ENCODE assay signal across 10 mouse cellular contexts in the genomic region with DNA sequence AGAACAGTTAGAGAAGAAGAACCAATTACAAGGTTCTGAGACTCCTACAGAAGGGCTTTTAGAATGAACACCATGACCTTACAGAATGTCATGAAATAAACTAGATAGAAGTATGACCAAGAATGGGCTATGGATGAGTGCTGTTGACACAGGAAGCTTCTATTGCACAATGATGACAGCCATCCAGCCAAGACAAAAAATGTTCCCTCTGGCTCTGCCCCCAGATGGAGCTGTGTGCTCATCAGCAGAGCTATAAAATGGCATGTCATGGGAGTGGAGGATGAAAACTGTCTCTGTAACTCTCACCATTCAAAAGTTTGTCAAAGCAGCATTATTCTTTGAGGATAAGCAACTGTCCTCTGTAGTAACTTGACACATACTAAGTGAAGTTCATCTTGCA.
A peak's percentile ranks its signal among the peaks of the same experiment; 100 is the strongest.
DNase-seq lines count a peak whose midpoint lies in the region; ATAC-seq and TF ChIP-seq lines count a peak whose summit lies in the region.
"Had no signal": no experiment of that assay in that cellular context is flagged by ENCODE, and none has a peak within 500 bp of the region (broad histone marks: within the 10 kb centered on the region; RNA-seq: fewer than 3 reads in every experiment).

No protein-coding gene starts in this region.

- H3K27ac ChIP-seq in embryonic facial prominence, embryonic 11.5 days (replicated peaks; ENCODE audit: low read depth, low read length), result no peak overlapping the region
- no peak overlapping the region for H3K27ac ChIP-seq in embryonic facial prominence, embryonic 10.5 days (replicated peaks)
- H3K27ac ChIP-seq in midbrain, embryonic 14.5 days (replicated peaks; ENCODE audit: low read depth, low read length), result no peak overlapping the region
- H3K27ac ChIP-seq in midbrain, embryonic 10.5 days (replicated peaks), result no peak overlapping the region
- H3K27ac ChIP-seq in lung, embryonic 14.5 days (ENCODE audit: low read depth), result no peak overlapping the region
- no peak overlapping the region for H3K27ac ChIP-seq in hindbrain, embryonic 12.5 days

- no peak overlapping the region for H3K9ac ChIP-seq in embryonic facial prominence, embryonic 11.5 days (replicated peaks; ENCODE audit: low read length)
- no peak overlapping the region for H3K9ac ChIP-seq in midbrain, embryonic 14.5 days (replicated peaks; ENCODE audit: low read length)
- no peak overlapping the region for H3K9ac ChIP-seq in lung, embryonic 14.5 days
- H3K9ac ChIP-seq in hindbrain, embryonic 12.5 days, result no peak overlapping the region

- no peak overlapping the region for H3K4me2 ChIP-seq in embryonic facial prominence, embryonic 11.5 days (ENCODE audit: low read depth, low read length)
- no peak overlapping the region for H3K4me2 ChIP-seq in midbrain, embryonic 14.5 days (ENCODE audit: low read length)
- no peak overlapping the region for H3K4me2 ChIP-seq in lung, embryonic 14.5 days
- H3K4me2 ChIP-seq in hindbrain, embryonic 12.5 days (replicated peaks), result no peak overlapping the region

- H3K4me3 ChIP-seq in embryonic facial prominence, embryonic 11.5 days (ENCODE audit: low read depth, low read length), result no peak overlapping the region
- no peak overlapping the region for H3K4me3 ChIP-seq in embryonic facial prominence, embryonic 10.5 days
- no peak overlapping the region for H3K4me3 ChIP-seq in midbrain, embryonic 14.5 days (replicated peaks; ENCODE audit: low read depth, low read length)
- no peak overlapping the region for H3K4me3 ChIP-seq in midbrain, embryonic 10.5 days
- no peak overlapping the region for H3K4me3 ChIP-seq in lung, embryonic 14.5 days (ENCODE audit: low read depth, low read length)
- H3K4me3 ChIP-seq in hindbrain, embryonic 12.5 days, result no peak overlapping the region
- H3K4me3 ChIP-seq: megakaryocyte, embryonic 14.5 days had no signal

- peak; percentile 50 for TF ChIP-seq CTCF in lung, embryonic 14.5 days (IDR thresholded peaks at IDR 0.05; ENCODE audit: low read depth)

- H3K4me1 ChIP-seq in embryonic facial prominence, embryonic 11.5 days (ENCODE audit: control insufficient read depth, insufficient read depth, low read length), result no peaks in the 10 kb centered on the region
- H3K4me1 ChIP-seq in embryonic facial prominence, embryonic 10.5 days, result peaks cover 19% of the 10 kb centered on the region
- no peaks in the 10 kb centered on the region for H3K4me1 ChIP-seq in midbrain, embryonic 14.5 days (ENCODE audit: control insufficient read depth, insufficient read depth, low read length)
- peaks cover 17% of the 10 kb centered on the region for H3K4me1 ChIP-seq in midbrain, embryonic 10.5 days
- no peaks in the 10 kb centered on the region for H3K4me1 ChIP-seq in lung, embryonic 14.5 days (ENCODE audit: insufficient read depth)
- no peaks in the 10 kb centered on the region for H3K4me1 ChIP-seq in hindbrain, embryonic 12.5 days

- H3K36me3 ChIP-seq in embryonic facial prominence, embryonic 11.5 days (replicated peaks; ENCODE audit: control insufficient read depth, insufficient read depth, low read depth, low read length), result no peaks in the 10 kb centered on the region
- H3K36me3 ChIP-seq in embryonic facial prominence, embryonic 10.5 days (replicated peaks), result no peaks in the 10 kb centered on the region
- no peaks in the 10 kb centered on the region for H3K36me3 ChIP-seq in midbrain, embryonic 14.5 days (ENCODE audit: control insufficient read depth, insufficient read depth, low read length)
- no peaks in the 10 kb centered on the region for H3K36me3 ChIP-seq in midbrain, embryonic 10.5 days
- no peaks in the 10 kb centered on the region for H3K36me3 ChIP-seq in lung, embryonic 14.5 days (ENCODE audit: insufficient read depth)
- no peaks in the 10 kb centered on the region for H3K36me3 ChIP-seq in hindbrain, embryonic 12.5 days
- H3K36me3 ChIP-seq: G1E had no signal

- DNase-seq in embryonic facial prominence, embryonic 11.5 days (ENCODE audit: low spot score), result peak; percentile 36
- no peak for DNase-seq in embryonic facial prominence, embryonic 10.5 days (ENCODE audit: low spot score)
- DNase-seq in midbrain, embryonic 14.5 days, result peak; percentile 31
- DNase-seq in midbrain, embryonic 10.5 days (ENCODE audit: low spot score), result no peak
- DNase-seq in lung, embryonic 14.5 days, result peak; percentile 64
- no peak for DNase-seq in thymus, postnatal 0 days (ENCODE audit: low spot score)

- H3K27me3 ChIP-seq in embryonic facial prominence, embryonic 11.5 days (ENCODE audit: control insufficient read depth, insufficient read depth, low read length), result no peaks in the 10 kb centered on the region
- no peaks in the 10 kb centered on the region for H3K27me3 ChIP-seq in embryonic facial prominence, embryonic 10.5 days (replicated peaks; ENCODE audit: low read depth, poor library complexity, severe bottlenecking)
- no peaks in the 10 kb centered on the region for H3K27me3 ChIP-seq in midbrain, embryonic 14.5 days (ENCODE audit: control insufficient read depth, insufficient read depth, low read length)
- no peaks in the 10 kb centered on the region for H3K27me3 ChIP-seq in midbrain, embryonic 10.5 days (ENCODE audit: low read depth, poor library complexity, severe bottlenecking)
- no peaks in the 10 kb centered on the region for H3K27me3 ChIP-seq in lung, embryonic 14.5 days (ENCODE audit: insufficient read depth, low read length)
- no peaks in the 10 kb centered on the region for H3K27me3 ChIP-seq in hindbrain, embryonic 12.5 days
- H3K27me3 ChIP-seq: megakaryocyte, embryonic 14.5 days had no signal

- no peaks in the 10 kb centered on the region for H3K9me3 ChIP-seq in embryonic facial prominence, embryonic 11.5 days (replicated peaks; ENCODE audit: control insufficient read depth, low read length)
- no peaks in the 10 kb centered on the region for H3K9me3 ChIP-seq in embryonic facial prominence, embryonic 10.5 days
- no peaks in the 10 kb centered on the region for H3K9me3 ChIP-seq in midbrain, embryonic 14.5 days (ENCODE audit: control insufficient read depth, low read length)
- H3K9me3 ChIP-seq in midbrain, embryonic 10.5 days (replicated peaks), result no peaks in the 10 kb centered on the region
- no peaks in the 10 kb centered on the region for H3K9me3 ChIP-seq in lung, embryonic 14.5 days (ENCODE audit: low read depth, low read length)
- no peaks in the 10 kb centered on the region for H3K9me3 ChIP-seq in hindbrain, embryonic 12.5 days (replicated peaks)
- H3K9me3 ChIP-seq: G1E; megakaryocyte, embryonic 14.5 days had no signal

- ATAC-seq in embryonic facial prominence, embryonic 11.5 days (replicated peaks; ENCODE audit: insufficient number of reproducible peaks, low FRiP score, low TSS enrichment, low read depth), result no peak
- ATAC-seq in midbrain, embryonic 14.5 days (ENCODE audit: low FRiP score, low TSS enrichment), result no peak
- 0 out of 2 replicates have a peak, but pooled peaks have one; percentile 36 for ATAC-seq in erythroid progenitor cell, adult 5-6 weeks (replicated peaks; ENCODE audit: low FRiP score, poor library complexity, severe bottlenecking)
- no peak; the same call in 1 of the 2 replicates for ATAC-seq in lung, embryonic 14.5 days (ENCODE audit: insufficient read depth)
- ATAC-seq in hindbrain, embryonic 12.5 days (ENCODE audit: low FRiP score), result no peak

Comparison
In these comparisons a context has a peak if more than half of its experiments do, and no peak if none do; other contexts are left out.
1. DNase-seq: peak in embryonic facial prominence, embryonic 11.5 days (single experiment), midbrain, embryonic 14.5 days (single experiment) and lung, embryonic 14.5 days (single experiment); none in embryonic facial prominence, embryonic 10.5 days (single experiment), midbrain, embryonic 10.5 days (single experiment) and thymus, postnatal 0 days (single experiment).